Mouse (Mus musculus) CD4-positive, CD25-positive, alpha-beta regulatory T cell, adult 4 months (primary cell): Measurements from ENCODE around the gene Spata3. TPM values are rescaled to one million over a fixed set of nuclear protein-coding genes. Genes with fewer than 3 reads are reported as not detected.

Experiments used
- polyA plus RNA-seq, 2 experiments: library from polyadenylated mRNA; unstranded; fragments of 100-300 nt; shearing (Covaris generic); gene quantifications; one replicate each; pipeline ENCODE4 v1.2.1; 2017

Spata3 gene
- polyA plus RNA-seq, 2 experiments from 2014 or later, result not detected

Other genes starting within 250 kb of the Spata3 start
- gene A630001G21Rik, start 238.2 kb upstream of the Spata3 start, polyA plus RNA-seq, result 10 to 100 TPM; 43.4 to 55.8 TPM
- gene Cab39, start 223.4 kb upstream of the Spata3 start, polyA plus RNA-seq, result 10 to 100 TPM; 37.0 to 53.5 TPM
- gene Itm2c, start 122.5 kb upstream of the Spata3 start, polyA plus RNA-seq, result 100 to 1,000 TPM; 106 to 170 TPM
- gene 4933407L21Rik, start 88.3 kb upstream of the Spata3 start, polyA plus RNA-seq, result 1 to 10 TPM in 1 of 2 experiments, under 1 TPM in 1; 0.47 to 1.0 TPM
- gene Gpr55, start 55.8 kb upstream of the Spata3 start, polyA plus RNA-seq, result 10 to 100 TPM in 1 of 2 experiments, 1 to 10 TPM in 1; 2.7 to 10.2 TPM
- not detected for gene 2810459M11Rik, start 29.0 kb downstream of the Spata3 start, polyA plus RNA-seq
- gene Psmd1, start 47.6 kb downstream of the Spata3 start, polyA plus RNA-seq, result 10 to 100 TPM; 69.8 to 71.7 TPM
- gene Htr2b, start 95.2 kb downstream of the Spata3 start, polyA plus RNA-seq, result under 1 TPM in 1 of 2 experiments, not detected in 1; 0.39 TPM
- gene Gm21972, start 116.8 kb downstream of the Spata3 start, polyA plus RNA-seq, result not detected
- 1 to 10 TPM; 6.2 to 7.8 TPM for gene Armc9, start 138.0 kb downstream of the Spata3 start, polyA plus RNA-seq